Mouse (Mus musculus) CH12F3 (cell line): ENCODE results near the gene Tmed2.

ENCODE experiments used
- in situ Hi-C: fragments of 300-500 bp; cut with MboI; formaldehyde crosslinking; loops from 2 replicates; pipeline ENCODE4 v1.14.3; 2020; ENCODE audit warnings: low sequenced_read_pairs

Gene Tmed2

GRCm38 (mm10) chr5:124555145-124555544 lies 14.7 kb downstream of the Tmed2 start:
- in situ Hi-C loops: no loop called here

- in situ Hi-C loops: no loop called here
Measured at GRCm38 (mm10) chr5:124571068-124571467, 30.6 kb downstream of the Tmed2 start.

- in situ Hi-C loops: no loop called here
Measured at GRCm38 (mm10) chr5:124575467-124575866, 35.0 kb downstream of the Tmed2 start.

GRCm38 (mm10) chr5:124578633-124579317 lies 38.3 kb downstream of the Tmed2 start, which contains the start of the genes Eif2b1 and Gtf2h3:
Gene Eif2b1 (minus strand): TSS chr5:124579131.
Gene Gtf2h3 (plus strand): TSS chr5:124579140.
- in situ Hi-C loops: no loop called here

- in situ Hi-C loops: no loop called here
Measured at GRCm38 (mm10) chr5:124582515-124582914, 42.0 kb downstream of the Tmed2 start.

GRCm38 (mm10) chr5:124592768-124593167 lies 52.3 kb downstream of the Tmed2 start:
- in situ Hi-C loops: loop anchor here (10.0 kb wide), 1 partner anchor 282 kb away; no protein-coding TSS in a partner anchor

- in situ Hi-C loops: loop anchor here (10.0 kb wide), 1 partner anchor 276 kb away; no protein-coding TSS in a partner anchor
Measured at GRCm38 (mm10) chr5:124598224-124599174, 58.0 kb downstream of the Tmed2 start.

GRCm38 (mm10) chr5:124599726-124600125 lies 59.2 kb downstream of the Tmed2 start:
- in situ Hi-C loops: loop anchor here (10.0 kb wide), 1 partner anchor 275 kb away; no protein-coding TSS in a partner anchor
